Mouse (Mus musculus): ENCODE data around the gene Cd46. TPM values are rescaled to one million over a fixed set of nuclear protein-coding genes. Genes with fewer than 3 reads are reported as not detected.

Gene Cd46
- polyA plus RNA-seq, 1 experiment = 5.5 TPM

- Histone ChIP-seq H3K27ac (ENCODE audit: insufficient read depth, low read length) (no peak overlapping the region), H3K4me1 (ENCODE audit: control insufficient read depth, insufficient read depth, low read length) (no peaks in the 10 kb centered on the region; the same call in 1 of the 2 replicates), H3K27me3 (ENCODE audit: control insufficient read depth, insufficient read depth, low read length) (no peaks in the 10 kb centered on the region), H3K4me3 (replicated peaks; ENCODE audit: insufficient read depth, low read depth, low read length) (no peak overlapping the region)
- WGBS = 74% methylated on average over 1 of the region's 1 CpGs
- no peak for DNase-seq
- TF ChIP-seq POLR2A (IDR thresholded peaks at IDR 0.05; ENCODE audit: borderline replicate concordance, insufficient read depth, low read length) = no peak
- TF ChIP-seq CTCF (IDR thresholded peaks at IDR 0.05; ENCODE audit: borderline replicate concordance, insufficient read depth, low read depth, low read length) = no peak
Measured at GRCm38 (mm10) chr1:195004194-195004593, 87.9 kb downstream of the Cd46 start.

DNA sequence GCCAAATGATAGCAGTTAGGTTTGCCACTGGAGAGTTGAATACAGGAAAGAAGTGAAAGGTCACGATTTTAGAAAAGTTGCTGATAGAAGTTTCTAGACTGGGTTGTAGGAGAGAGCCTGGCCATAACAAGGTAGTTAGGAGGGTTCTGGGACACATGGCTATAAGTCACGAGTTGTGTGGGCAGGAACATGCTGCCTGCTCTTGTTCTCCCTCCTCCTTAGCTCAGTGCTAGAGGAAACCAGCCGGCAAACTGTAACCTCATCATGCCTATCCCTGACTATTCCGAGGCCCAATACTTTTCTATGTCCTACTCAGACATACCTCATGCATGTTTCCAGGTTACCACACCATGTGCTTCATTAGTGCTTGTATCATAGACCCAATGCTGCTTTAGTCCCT, 88.7 kb downstream of the Cd46 start:
- 79% methylated on average over 4 of the region's 4 CpGs for WGBS
- no peak for DNase-seq
- H3K4me1 ChIP-seq (ENCODE audit: control insufficient read depth, insufficient read depth, low read length) = peaks cover 2% of the 10 kb centered on the region; the same call in 1 of the 2 replicates
- H3K4me3 ChIP-seq (replicated peaks; ENCODE audit: insufficient read depth, low read depth, low read length) = no peak overlapping the region
- no peaks in the 10 kb centered on the region for H3K27me3 ChIP-seq (ENCODE audit: control insufficient read depth, insufficient read depth, low read length)
- no peak overlapping the region for H3K27ac ChIP-seq (ENCODE audit: insufficient read depth, low read length)
- TF ChIP-seq CTCF (IDR thresholded peaks at IDR 0.05; ENCODE audit: borderline replicate concordance, insufficient read depth, low read depth, low read length) = no peak
- no peak for TF ChIP-seq POLR2A (IDR thresholded peaks at IDR 0.05; ENCODE audit: borderline replicate concordance, insufficient read depth, low read length)

GRCm38 (mm10) chr1:194998396-194998795, 93.7 kb downstream of the Cd46 start:
- no peak for DNase-seq
- Histone ChIP-seq H3K4me1 (ENCODE audit: control insufficient read depth, insufficient read depth, low read length) (peaks cover 2% of the 10 kb centered on the region), H3K27ac (ENCODE audit: insufficient read depth, low read length) (no peak overlapping the region), H3K27me3 (ENCODE audit: control insufficient read depth, insufficient read depth, low read length) (no peaks in the 10 kb centered on the region), H3K4me3 (replicated peaks; ENCODE audit: insufficient read depth, low read depth, low read length) (no peak overlapping the region)
- no peak for TF ChIP-seq CTCF (IDR thresholded peaks at IDR 0.05; ENCODE audit: borderline replicate concordance, insufficient read depth, low read depth, low read length)
- TF ChIP-seq POLR2A (IDR thresholded peaks at IDR 0.05; ENCODE audit: borderline replicate concordance, insufficient read depth, low read length) = no peak
- 78% methylated on average over 1 of the region's 1 CpGs for WGBS

DNA sequence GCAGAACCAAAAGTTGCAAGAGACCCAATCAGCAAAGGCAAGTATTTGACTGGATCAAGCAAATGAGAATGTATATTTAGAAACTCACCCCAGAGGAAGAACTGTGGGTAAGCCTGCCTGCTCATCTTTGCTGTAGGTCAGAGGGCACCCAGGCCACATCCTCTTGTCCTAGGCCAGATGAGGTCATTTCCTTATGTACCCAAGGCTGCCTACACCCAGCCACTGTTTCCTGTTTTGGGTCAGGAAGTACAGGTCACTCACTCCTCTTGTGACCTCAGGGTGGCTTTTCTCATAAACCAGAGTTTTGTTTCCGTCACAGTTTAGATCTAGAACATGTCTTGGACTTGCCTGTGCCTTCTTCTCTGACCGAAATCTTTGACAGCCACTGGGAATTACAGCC, 96.9 kb downstream of the Cd46 start:
- H3K4me3 ChIP-seq (replicated peaks; ENCODE audit: insufficient read depth, low read depth, low read length) = no peak overlapping the region
- no peak for DNase-seq
- no peak for TF ChIP-seq POLR2A (IDR thresholded peaks at IDR 0.05; ENCODE audit: borderline replicate concordance, insufficient read depth, low read length)
- TF ChIP-seq CTCF (IDR thresholded peaks at IDR 0.05; ENCODE audit: borderline replicate concordance, insufficient read depth, low read depth, low read length) = no peak
- no peak overlapping the region for H3K27ac ChIP-seq (ENCODE audit: insufficient read depth, low read length)
- 93% methylated on average over 2 of the region's 2 CpGs for WGBS
- peaks cover 8% of the 10 kb centered on the region; the same call in 1 of the 2 replicates for H3K4me1 ChIP-seq (ENCODE audit: control insufficient read depth, insufficient read depth, low read length)
- no peaks in the 10 kb centered on the region for H3K27me3 ChIP-seq (ENCODE audit: control insufficient read depth, insufficient read depth, low read length)

- DNase-seq = no peak
- no peak overlapping the region for H3K27ac ChIP-seq (ENCODE audit: insufficient read depth, low read length)
Measured at GRCm38 (mm10) chr1:194994262-194994661, 97.8 kb downstream of the Cd46 start.

DNA sequence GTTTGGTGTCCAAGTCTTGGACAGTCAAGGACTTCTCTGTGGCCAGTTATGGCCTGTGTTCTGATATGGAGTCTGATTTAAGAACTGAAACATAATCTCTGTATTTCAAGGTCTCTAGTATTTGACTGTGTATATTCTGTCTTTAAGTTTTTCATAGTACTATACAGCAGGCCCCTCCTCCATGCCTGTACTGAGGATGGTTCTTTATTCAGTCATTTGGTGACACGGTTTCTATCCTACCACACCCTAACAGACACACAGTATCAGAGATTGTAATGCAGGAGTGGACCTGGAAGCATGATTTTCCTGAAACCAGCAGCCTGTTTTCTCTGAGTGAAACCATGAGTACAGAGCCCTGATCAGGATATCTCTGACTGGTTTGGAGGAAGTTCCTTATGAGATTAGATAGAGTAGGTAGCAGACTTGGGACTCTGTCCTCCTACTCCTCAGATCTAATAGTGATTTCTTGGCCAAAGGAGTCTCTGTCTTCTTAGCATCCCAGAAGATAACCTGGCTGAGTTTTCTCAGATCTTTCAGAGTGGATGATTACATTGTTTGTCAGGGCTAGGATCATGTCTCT, 98.5 kb downstream of the Cd46 start:
- DNase-seq = no peak
- 89% methylated on average over 1 of the region's 1 CpGs for WGBS
- Histone ChIP-seq H3K27me3 (ENCODE audit: control insufficient read depth, insufficient read depth, low read length) (no peaks in the 10 kb centered on the region), H3K27ac (ENCODE audit: insufficient read depth, low read length) (no peak overlapping the region), H3K4me1 (ENCODE audit: control insufficient read depth, insufficient read depth, low read length) (peaks cover 7% of the 10 kb centered on the region; the same call in 1 of the 2 replicates), H3K4me3 (replicated peaks; ENCODE audit: insufficient read depth, low read depth, low read length) (no peak overlapping the region)
- no peak for TF ChIP-seq CTCF (IDR thresholded peaks at IDR 0.05; ENCODE audit: borderline replicate concordance, insufficient read depth, low read depth, low read length)
- no peak for TF ChIP-seq POLR2A (IDR thresholded peaks at IDR 0.05; ENCODE audit: borderline replicate concordance, insufficient read depth, low read length)

More at GRCm38 (mm10) chr1:194994262-194994661, 97.8 kb downstream of the Cd46 start:
- no peaks in the 10 kb centered on the region for H3K27me3 ChIP-seq (ENCODE audit: control insufficient read depth, insufficient read depth, low read length)
- H3K4me1 ChIP-seq (ENCODE audit: control insufficient read depth, insufficient read depth, low read length) = peaks cover 8% of the 10 kb centered on the region; the same call in 1 of the 2 replicates
- no peak overlapping the region for H3K4me3 ChIP-seq (replicated peaks; ENCODE audit: insufficient read depth, low read depth, low read length)
- TF ChIP-seq POLR2A (IDR thresholded peaks at IDR 0.05; ENCODE audit: borderline replicate concordance, insufficient read depth, low read length) (no peak), CTCF (IDR thresholded peaks at IDR 0.05; ENCODE audit: borderline replicate concordance, insufficient read depth, low read depth, low read length) (no peak)
- WGBS = 85% methylated on average over 5 of the region's 5 CpGs

DNA sequence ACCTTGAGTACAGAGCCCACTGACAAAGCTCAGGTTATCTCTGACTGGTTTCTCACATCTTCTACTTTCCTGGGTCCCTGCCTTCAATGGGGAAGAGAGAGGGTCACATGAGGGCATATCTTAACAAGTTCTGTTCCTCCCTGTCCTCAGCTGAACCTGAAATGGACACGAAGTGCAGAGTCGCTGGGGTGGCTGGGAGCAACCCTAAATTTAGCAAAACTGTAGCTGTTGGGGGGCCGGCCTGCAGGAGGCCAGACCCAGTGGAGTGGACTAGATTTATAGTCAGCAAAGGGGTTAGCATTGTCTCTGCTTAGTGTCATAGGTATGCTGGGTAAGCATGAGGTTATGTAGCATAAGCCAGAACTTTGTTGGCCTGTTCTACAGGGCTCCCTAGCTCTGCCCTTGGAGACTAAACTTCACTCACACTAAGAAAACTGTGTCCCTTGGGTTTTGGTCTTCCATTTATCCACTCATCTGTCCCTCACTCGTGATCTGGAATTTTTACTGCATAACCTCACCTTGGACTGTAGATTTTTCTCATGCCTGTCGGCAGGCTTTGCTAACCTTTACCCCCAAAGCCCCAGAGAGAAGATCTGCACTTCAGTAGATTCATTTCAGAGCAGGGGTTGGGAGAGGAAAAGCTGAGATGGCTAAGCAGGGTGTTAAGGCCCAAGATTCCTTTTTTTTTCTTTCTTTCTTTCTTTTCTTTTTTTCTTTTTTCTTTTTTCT, 99.3 kb downstream of the Cd46 start:
- no peak overlapping the region for H3K27ac ChIP-seq (ENCODE audit: insufficient read depth, low read length)
- TF ChIP-seq CTCF (IDR thresholded peaks at IDR 0.05; ENCODE audit: borderline replicate concordance, insufficient read depth, low read depth, low read length) (no peak), POLR2A (IDR thresholded peaks at IDR 0.05; ENCODE audit: borderline replicate concordance, insufficient read depth, low read length) (no peak)
- H3K4me1 ChIP-seq (ENCODE audit: control insufficient read depth, insufficient read depth, low read length) = peaks cover 8% of the 10 kb centered on the region
- H3K27me3 ChIP-seq (ENCODE audit: control insufficient read depth, insufficient read depth, low read length) = no peaks in the 10 kb centered on the region
- no peak for DNase-seq
- WGBS = 65% methylated on average over 5 of the region's 5 CpGs
- H3K4me3 ChIP-seq (replicated peaks; ENCODE audit: insufficient read depth, low read depth, low read length) = no peak overlapping the region

- Histone ChIP-seq H3K27me3 (ENCODE audit: control insufficient read depth, insufficient read depth, low read length) (no peaks in the 10 kb centered on the region), H3K27ac (ENCODE audit: insufficient read depth, low read length) (no peak overlapping the region), H3K4me1 (ENCODE audit: control insufficient read depth, insufficient read depth, low read length) (peaks cover 8% of the 10 kb centered on the region), H3K4me3 (replicated peaks; ENCODE audit: insufficient read depth, low read depth, low read length) (no peak overlapping the region)
- TF ChIP-seq CTCF (IDR thresholded peaks at IDR 0.05; ENCODE audit: borderline replicate concordance, insufficient read depth, low read depth, low read length) (no peak), POLR2A (IDR thresholded peaks at IDR 0.05; ENCODE audit: borderline replicate concordance, insufficient read depth, low read length) (no peak)
- no peak for DNase-seq
- WGBS = 95% methylated on average over 2 of the region's 2 CpGs
Measured at GRCm38 (mm10) chr1:194991654-194992053, 100.4 kb downstream of the Cd46 start.

Data from cerebellum, adult 2 months (tissue).